Mouse (Mus musculus) hindbrain, embryonic 15.5 days (tissue): Measurements from ENCODE around the gene Pard3. TPM values are rescaled to one million over a fixed set of nuclear protein-coding genes. Genes with fewer than 3 reads are reported as not detected.

Source experiments
- ATAC-seq: fragments of 200-750 bp; cut with Nextera tagmentation; 2 replicates; pipeline ENCODE4 v1.8.0; 2017; ENCODE audit warnings: low read depth, moderate number of reproducible peaks, moderate TSS enrichment; ENCODE audit not compliant: low FRiP score
- H3K27ac ChIP-seq: fragments of 300-500 bp; sonication (generic); replicated peaks from 2 replicates; pipeline ENCODE4 v1.5.1; 2015; ENCODE audit warnings: mild to moderate bottlenecking, inconsistent platforms
- H3K27me3 ChIP-seq: fragments of 300-500 bp; sonication (generic); 2 replicates; pipeline ENCODE4 v1.6.1; 2015; ENCODE audit warnings: control low read depth, inconsistent platforms
- H3K36me3 ChIP-seq: fragments of 300-500 bp; sonication (generic); 2 replicates; pipeline ENCODE4 v1.6.1; 2015; ENCODE audit warnings: control low read depth, inconsistent platforms
- H3K4me1 ChIP-seq: fragments of 300-500 bp; sonication (generic); replicated peaks from 2 replicates; pipeline ENCODE4 v1.6.1; 2015; ENCODE audit warnings: control low read depth, inconsistent platforms
- H3K4me2 ChIP-seq: fragments of 300-500 bp; sonication (generic); 2 replicates; pipeline ENCODE4 v1.6.1; 2015; ENCODE audit warnings: moderate library complexity, mild to moderate bottlenecking, inconsistent platforms
- H3K4me3 ChIP-seq: fragments of 300-500 bp; sonication (generic); 2 replicates; pipeline ENCODE4 v1.5.1; 2015; ENCODE audit warnings: mild to moderate bottlenecking, inconsistent platforms
- H3K9ac ChIP-seq: fragments of 300-500 bp; sonication (generic); 2 replicates; pipeline ENCODE4 v1.6.1; 2015; ENCODE audit warnings: inconsistent platforms
- H3K9me3 ChIP-seq: fragments of 300-500 bp; sonication (generic); 2 replicates; pipeline ENCODE4 v1.6.1; 2016; ENCODE audit warnings: control low read depth, inconsistent platforms
- WGBS: fragments of 180-500 bp; shearing (Covaris S2); methylation state at CpG from one replicate; pipeline ENCODE4 v1.1.7; 2015; 5-methylcytosine and 5-hydroxymethylcytosine counted together
- polyA plus RNA-seq: library from polyadenylated mRNA; unstranded; fragments of >200 nt; fragmentation: Nextera tagmentation; extraction: Ambion mirVana; gene quantifications from 2 replicates; pipeline ENCODE4 v1.2.1, GENCODE M21; 2015

Gene Pard3
- polyA plus RNA-seq, 1 experiment from 2014 or later, result 18.2 TPM

DNA sequence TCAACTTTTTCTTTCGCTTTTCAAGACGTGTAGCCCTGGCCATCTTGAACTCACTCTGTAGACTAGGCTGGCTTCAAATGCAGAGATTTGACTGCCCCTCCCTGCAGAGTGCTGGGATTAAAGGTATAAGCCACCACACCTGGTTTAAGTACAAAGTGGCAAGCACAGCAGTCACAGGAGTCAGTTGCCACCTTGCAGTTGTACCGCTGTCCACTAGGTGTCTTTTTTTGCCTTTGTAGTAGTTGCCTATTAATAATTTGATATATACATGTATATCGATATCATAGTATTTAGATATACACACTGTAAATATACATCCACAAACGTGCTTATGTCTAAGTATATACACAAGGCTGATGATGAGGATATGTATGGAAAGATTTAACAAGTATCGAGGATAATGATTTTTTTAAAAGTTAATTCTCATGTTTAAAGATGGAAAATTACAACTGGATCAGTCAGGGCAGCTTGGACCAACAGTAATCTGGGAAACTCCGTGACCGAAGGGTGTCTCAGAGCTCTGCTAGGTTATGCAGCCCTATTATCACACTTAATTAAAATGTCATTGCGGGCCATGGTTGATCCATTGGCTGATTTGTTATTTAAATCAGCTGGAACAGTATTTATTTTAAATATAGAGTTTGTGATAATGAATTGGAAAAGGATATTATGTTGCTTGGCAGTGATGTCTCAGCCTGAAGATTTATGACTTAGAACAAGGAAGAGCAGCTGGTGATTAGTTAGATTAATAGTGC, 220.9 kb downstream of the Pard3 start:
- ATAC-seq, result no peak
- WGBS, result 68% methylated on average over 9 of the region's 9 CpGs
- H3K9me3 ChIP-seq, result no peaks in the 10 kb centered on the region

GRCm38 (mm10) chr8:127287816-127288215, 224.1 kb downstream of the Pard3 start:
- no peak overlapping the region for H3K4me3 ChIP-seq
- H3K9me3 ChIP-seq, result no peaks in the 10 kb centered on the region
- H3K4me2 ChIP-seq, result no peak overlapping the region
- H3K27me3 ChIP-seq, result no peaks in the 10 kb centered on the region
- 92% methylated on average over 10 of the region's 10 CpGs for WGBS
- H3K36me3 ChIP-seq, result no peaks in the 10 kb centered on the region
- H3K4me1 ChIP-seq, result peaks cover 10% of the 10 kb centered on the region; the same call in 1 of the 2 replicates
- no peak overlapping the region for H3K27ac ChIP-seq
- H3K9ac ChIP-seq, result no peak overlapping the region
- ATAC-seq, result no peak

More for the DNA sequence above, 220.9 kb downstream of the Pard3 start:
- Histone ChIP-seq H3K4me1 (peaks cover 19% of the 10 kb centered on the region), H3K4me2 (no peak overlapping the region), H3K9ac (no peak overlapping the region), H3K27me3 (no peaks in the 10 kb centered on the region), H3K27ac (no peak overlapping the region), H3K36me3 (no peaks in the 10 kb centered on the region), H3K4me3 (no peak overlapping the region)

GRCm38 (mm10) chr8:127292307-127292706, 228.6 kb downstream of the Pard3 start:
- Histone ChIP-seq H3K27ac (no peak overlapping the region), H3K36me3 (no peaks in the 10 kb centered on the region), H3K4me3 (no peak overlapping the region), H3K9me3 (no peaks in the 10 kb centered on the region), H3K4me2 (no peak overlapping the region), H3K4me1 (peaks cover 17% of the 10 kb centered on the region), H3K27me3 (no peaks in the 10 kb centered on the region), H3K9ac (no peak overlapping the region)
- 93% methylated on average over 5 of the region's 5 CpGs for WGBS
- no peak for ATAC-seq

GRCm38 (mm10) chr8:127293025-127293729, 229.5 kb downstream of the Pard3 start:
- Histone ChIP-seq H3K4me1 (peaks cover 17% of the 10 kb centered on the region), H3K36me3 (no peaks in the 10 kb centered on the region), H3K27ac (peak overlapping the region; percentile 40; the same call in 1 of the 2 replicates), H3K9ac (no peak overlapping the region), H3K27me3 (no peaks in the 10 kb centered on the region), H3K4me3 (no peak overlapping the region), H3K9me3 (no peaks in the 10 kb centered on the region), H3K4me2 (no peak overlapping the region)
- ATAC-seq, result 0 out of 2 replicates have a peak, but pooled peaks have one; percentile 48
- WGBS, result 55% methylated on average over 6 of the region's 6 CpGs

DNA sequence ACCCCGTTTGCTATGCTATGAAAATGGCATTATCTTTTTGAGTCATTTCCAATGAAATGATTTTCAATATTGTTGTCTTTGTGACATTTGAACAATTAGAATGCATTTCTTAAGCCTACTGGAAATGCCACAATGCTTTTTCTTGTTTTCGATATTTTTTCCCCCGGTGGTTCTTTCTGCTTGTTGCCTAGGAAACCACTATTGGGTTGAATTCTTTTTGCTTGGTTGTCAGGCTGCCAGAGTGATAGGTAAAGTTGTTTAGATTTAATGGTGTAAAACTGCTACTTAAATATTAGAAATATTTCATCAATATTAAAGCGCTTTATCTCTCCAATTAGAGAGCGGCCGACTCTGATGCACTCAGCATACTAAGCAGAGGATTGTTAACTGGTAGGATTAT, 230.4 kb downstream of the Pard3 start:
- Histone ChIP-seq H3K4me3 (no peak overlapping the region), H3K9ac (no peak overlapping the region), H3K27ac (peak overlapping the region; percentile 40; the same call in 1 of the 2 replicates), H3K27me3 (no peaks in the 10 kb centered on the region), H3K9me3 (no peaks in the 10 kb centered on the region), H3K36me3 (no peaks in the 10 kb centered on the region), H3K4me2 (no peak overlapping the region), H3K4me1 (peaks cover 17% of the 10 kb centered on the region)
- ATAC-seq, result no peak
- 54% methylated on average over 6 of the region's 6 CpGs for WGBS

DNA sequence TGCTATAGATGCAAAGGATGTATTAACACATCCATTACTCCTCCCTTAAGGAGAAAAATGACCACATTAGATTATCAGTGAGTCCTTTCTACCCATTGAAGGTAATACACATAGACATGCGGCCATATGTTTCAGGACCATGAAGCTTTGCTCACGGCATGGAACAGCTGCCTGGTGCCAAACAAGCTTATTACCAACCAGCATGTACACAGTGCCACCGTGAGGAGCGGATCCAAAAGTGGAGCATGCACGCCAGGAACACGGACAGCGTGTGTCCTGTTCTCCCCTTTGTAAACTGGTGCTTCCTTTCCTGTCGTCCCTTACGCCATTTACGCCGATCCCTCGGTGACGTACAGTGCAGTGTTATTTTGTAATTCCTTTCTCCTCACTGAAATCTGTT, 232.2 kb downstream of the Pard3 start:
- Histone ChIP-seq H3K36me3 (no peaks in the 10 kb centered on the region), H3K27ac (no peak overlapping the region; the same call in 1 of the 2 replicates), H3K27me3 (no peaks in the 10 kb centered on the region), H3K4me3 (no peak overlapping the region), H3K4me2 (no peak overlapping the region), H3K9ac (no peak overlapping the region), H3K9me3 (no peaks in the 10 kb centered on the region), H3K4me1 (peaks cover 17% of the 10 kb centered on the region)
- 78% methylated on average over 13 of the region's 13 CpGs for WGBS
- ATAC-seq, result 0 out of 2 replicates have a peak, but pooled peaks have one; percentile 31

- no peak for ATAC-seq
- no peaks in the 10 kb centered on the region for H3K27me3 ChIP-seq
- H3K4me2 ChIP-seq, result no peak overlapping the region
- H3K27ac ChIP-seq, result no peak overlapping the region
- H3K9ac ChIP-seq, result no peak overlapping the region
- WGBS, result 88% methylated on average over 5 of the region's 5 CpGs
- H3K36me3 ChIP-seq, result no peaks in the 10 kb centered on the region
- no peak overlapping the region for H3K4me3 ChIP-seq
- H3K9me3 ChIP-seq, result no peaks in the 10 kb centered on the region
- 0 out of 2 replicates have a peak, but pooled peaks cover 3% of the 10 kb centered on the region for H3K4me1 ChIP-seq
These were observed 236.8 kb downstream of the Pard3 start for GRCm38 (mm10) chr8:127300493-127300892.

GRCm38 (mm10) chr8:127302847-127303445, 239.3 kb downstream of the Pard3 start:
- H3K4me2 ChIP-seq, result no peak overlapping the region
- H3K36me3 ChIP-seq, result no peaks in the 10 kb centered on the region
- 0 out of 2 replicates have a peak, but pooled peaks cover 1% of the 10 kb centered on the region for H3K4me1 ChIP-seq
- no peak for ATAC-seq
- WGBS, result 82% methylated on average over 6 of the region's 6 CpGs
- H3K27ac ChIP-seq, result no peak overlapping the region
- no peak overlapping the region for H3K9ac ChIP-seq
- no peaks in the 10 kb centered on the region for H3K9me3 ChIP-seq
- no peaks in the 10 kb centered on the region for H3K27me3 ChIP-seq
- no peak overlapping the region for H3K4me3 ChIP-seq

DNA sequence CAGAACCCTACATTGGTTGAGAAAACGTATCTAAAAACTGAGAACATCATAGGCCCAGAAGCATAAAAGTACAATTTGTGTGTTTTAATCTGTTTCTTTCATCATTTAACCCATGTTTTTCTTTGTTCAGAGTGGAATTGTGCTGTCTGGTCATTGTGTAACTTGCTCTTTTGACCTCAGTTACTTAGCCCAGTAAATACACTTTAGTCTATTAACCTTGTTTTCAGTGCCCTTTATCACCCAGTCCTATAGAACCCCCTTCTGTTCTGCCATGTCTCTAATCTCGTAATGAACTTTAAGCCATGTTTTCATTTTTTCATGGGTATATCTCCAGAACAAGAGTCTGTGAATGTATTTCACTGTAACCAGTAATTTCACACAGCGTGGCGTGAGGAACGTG, 243.3 kb downstream of the Pard3 start:
- ATAC-seq, result no peak
- Histone ChIP-seq H3K36me3 (no peaks in the 10 kb centered on the region), H3K4me3 (no peak overlapping the region), H3K27ac (no peak overlapping the region), H3K9ac (no peak overlapping the region), H3K4me2 (no peak overlapping the region), H3K27me3 (no peaks in the 10 kb centered on the region), H3K9me3 (no peaks in the 10 kb centered on the region), H3K4me1 (0 out of 2 replicates have a peak, but pooled peaks cover 4% of the 10 kb centered on the region)
- WGBS, result 87% methylated on average over 5 of the region's 5 CpGs

- ATAC-seq, result no peak
- Histone ChIP-seq H3K4me3 (no peak overlapping the region), H3K9ac (no peak overlapping the region), H3K4me2 (no peak overlapping the region), H3K36me3 (no peaks in the 10 kb centered on the region), H3K4me1 (0 out of 2 replicates have a peak, but pooled peaks cover 4% of the 10 kb centered on the region), H3K27ac (no peak overlapping the region), H3K27me3 (no peaks in the 10 kb centered on the region), H3K9me3 (no peaks in the 10 kb centered on the region)
- WGBS, result 74% methylated on average over 1 of the region's 1 CpGs
These were observed 245.7 kb downstream of the Pard3 start for GRCm38 (mm10) chr8:127309363-127309762.

DNA sequence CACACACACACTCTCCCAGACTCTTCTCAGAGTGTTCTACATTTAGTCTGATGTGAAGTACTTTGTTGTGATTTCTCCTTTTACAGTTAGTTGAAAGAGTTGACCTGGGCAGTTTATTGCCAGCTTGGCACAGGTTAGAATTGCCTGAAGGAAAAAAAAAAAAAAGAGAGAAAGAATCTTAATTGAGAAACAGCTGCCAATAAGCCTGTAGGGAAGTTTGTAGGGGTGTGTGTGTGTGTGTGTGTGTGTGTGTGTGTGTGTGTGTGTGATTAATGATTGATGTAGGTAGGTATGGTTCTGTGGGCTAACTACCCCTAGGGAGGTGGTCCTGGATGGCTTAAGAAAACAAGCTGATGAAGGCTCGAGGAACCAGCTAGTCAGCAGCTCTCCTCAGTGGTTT, 252.1 kb downstream of the Pard3 start:
- no peak for ATAC-seq
- H3K4me1 ChIP-seq, result 0 out of 2 replicates have a peak, but pooled peaks cover 4% of the 10 kb centered on the region
- WGBS, result 47% methylated on average over 1 of the region's 1 CpGs
- H3K36me3 ChIP-seq, result no peaks in the 10 kb centered on the region
- no peak overlapping the region for H3K4me3 ChIP-seq
- H3K9ac ChIP-seq, result no peak overlapping the region
- H3K9me3 ChIP-seq, result no peaks in the 10 kb centered on the region
- no peak overlapping the region for H3K27ac ChIP-seq
- H3K27me3 ChIP-seq, result no peaks in the 10 kb centered on the region
- no peak overlapping the region for H3K4me2 ChIP-seq

DNA sequence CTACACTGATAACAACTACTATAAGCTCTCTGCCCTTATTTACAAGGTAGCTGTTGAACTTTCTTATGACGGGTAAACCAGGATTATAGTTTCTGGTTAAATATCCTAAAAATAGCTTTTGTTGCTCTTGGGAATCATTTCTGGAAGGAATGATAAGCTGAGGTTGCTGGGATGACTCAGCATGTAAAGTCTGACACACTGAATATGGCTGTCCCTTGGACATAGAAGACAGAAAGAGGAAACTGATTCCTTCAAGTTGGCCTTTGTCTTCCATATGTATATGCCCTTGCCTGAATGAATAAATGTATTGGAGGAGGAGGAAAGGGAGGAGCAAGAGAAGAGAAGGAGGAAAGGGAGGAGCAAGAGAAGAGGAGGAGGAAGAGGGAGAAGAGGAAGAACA, 254.2 kb downstream of the Pard3 start:
- Histone ChIP-seq H3K9ac (no peak overlapping the region), H3K27ac (no peak overlapping the region), H3K4me3 (no peak overlapping the region), H3K36me3 (no peaks in the 10 kb centered on the region), H3K27me3 (no peaks in the 10 kb centered on the region), H3K4me1 (0 out of 2 replicates have a peak, but pooled peaks cover 4% of the 10 kb centered on the region), H3K4me2 (no peak overlapping the region), H3K9me3 (no peaks in the 10 kb centered on the region)
- no peak for ATAC-seq
- 90% methylated on average over 1 of the region's 1 CpGs for WGBS
